Mouse (Mus musculus): ENCODE results near the gene Phb2.

- TF ChIP-seq TAL1 (IDR thresholded peaks at IDR 0.05; ENCODE audit: low read length), result no peak
- TF ChIP-seq GATA1 (IDR thresholded peaks at IDR 0.05; ENCODE audit: low read length), result no peak
Observed at GRCm38 (mm10) chr6:124756652-124757350, 44.7 kb downstream of the Phb2 start.
